Comparison of ENCODE assay signal across 14 mouse cellular contexts in genomic region chr2:136758809-136759551, GRCm38 (mm10). TPM values are rescaled to one million over a fixed set of nuclear protein-coding genes. Genes with fewer than 3 reads are reported as not detected.
"Had no signal": no experiment of that assay in that cellular context is flagged by ENCODE, and none has a peak within 500 bp of the region (broad histone marks: within the 10 kb centered on the region; RNA-seq: fewer than 3 reads in every experiment).

No protein-coding gene starts in this region.

- DNase-seq: kidney, adult 8-10 months; kidney, postnatal 25 days; lung, adult 2 months; lung, postnatal 36 days; thymus, postnatal 14 days had no signal

- H3K27me3 ChIP-seq: liver, embryonic 15.5 days had no signal

- H3K36me3 ChIP-seq: limb, embryonic 10.5 days; liver, embryonic 15.5 days had no signal

- ATAC-seq: lung, postnatal 0 days had no signal

- H3K9me3 ChIP-seq: limb, embryonic 10.5 days; liver, embryonic 15.5 days had no signal

- H3K4me2 ChIP-seq: liver, embryonic 11.5 days; liver, embryonic 15.5 days had no signal

- H3K4me3 ChIP-seq: left cerebral cortex, adult 2 months; limb, embryonic 10.5 days; liver, embryonic 15.5 days had no signal

- H3K9ac ChIP-seq: liver, embryonic 15.5 days had no signal

- H3K27ac ChIP-seq: left cerebral cortex, adult 2 months; limb, embryonic 10.5 days; liver, embryonic 15.5 days; stomach, postnatal 0 days had no signal

- H3K4me1 ChIP-seq: limb, embryonic 10.5 days; liver, embryonic 15.5 days had no signal

RNA-seq across cellular contexts. Expression of gene Snap25, which starts 45.7 kb away (rescaled TPM):
- total RNA-seq: megakaryocyte progenitor cell, adult 5-6 weeks; monocyte, adult 5-6 weeks; neutrophil, adult 5-6 weeks had no signal
